Comparison of ENCODE assay signal across 8 mouse cellular contexts in genomic region chr11:69581147-69581688, GRCm38 (mm10). TPM values are rescaled to one million over a fixed set of nuclear protein-coding genes. Genes with fewer than 3 reads are reported as not detected.
DNase-seq lines count a peak whose midpoint lies in the region; ATAC-seq lines count a peak whose summit lies in the region.

No protein-coding gene starts in this region.

- H3K9ac ChIP-seq in intestine, embryonic 16.5 days (ENCODE audit: low read depth, low read length) = peak overlapping the region; percentile 74
- peak overlapping the region; percentile 82 for H3K9ac ChIP-seq in midbrain, embryonic 13.5 days (replicated peaks)

- H3K4me2 ChIP-seq in intestine, embryonic 16.5 days (ENCODE audit: low read depth, low read length) = peak overlapping the region; percentile 68
- peak overlapping the region; percentile 86 for H3K4me2 ChIP-seq in midbrain, embryonic 13.5 days (replicated peaks)

- H3K36me3 ChIP-seq in intestine, embryonic 16.5 days (ENCODE audit: control insufficient read depth, insufficient read depth, low read length) = no peaks in the 10 kb centered on the region
- H3K36me3 ChIP-seq in limb, embryonic 10.5 days = peaks cover 48% of the 10 kb centered on the region
- H3K36me3 ChIP-seq in midbrain, embryonic 13.5 days = peaks cover 3% of the 10 kb centered on the region; the same call in 1 of the 2 replicates

- no peaks in the 10 kb centered on the region for H3K9me3 ChIP-seq in intestine, embryonic 16.5 days (ENCODE audit: control insufficient read depth, low read length)
- no peaks in the 10 kb centered on the region for H3K9me3 ChIP-seq in limb, embryonic 10.5 days (replicated peaks)
- no peaks in the 10 kb centered on the region for H3K9me3 ChIP-seq in midbrain, embryonic 13.5 days

- H3K27me3 ChIP-seq in intestine, embryonic 16.5 days (replicated peaks; ENCODE audit: control insufficient read depth, insufficient read depth, low read length) = no peaks in the 10 kb centered on the region
- H3K27me3 ChIP-seq in limb, embryonic 10.5 days (ENCODE audit: low read depth, poor library complexity, severe bottlenecking) = no peaks in the 10 kb centered on the region
- H3K27me3 ChIP-seq in midbrain, embryonic 13.5 days = no peaks in the 10 kb centered on the region

- peak overlapping the region; percentile 98 for H3K27ac ChIP-seq in intestine, embryonic 16.5 days (ENCODE audit: low read length)
- H3K27ac ChIP-seq in limb, embryonic 10.5 days = peak overlapping the region; percentile 95
- H3K27ac ChIP-seq in midbrain, embryonic 13.5 days = peak overlapping the region; percentile 94

- peaks cover 28% of the 10 kb centered on the region for H3K4me1 ChIP-seq in intestine, embryonic 16.5 days (ENCODE audit: control insufficient read depth, insufficient read depth, low read length)
- peaks cover 36% of the 10 kb centered on the region for H3K4me1 ChIP-seq in limb, embryonic 10.5 days
- peaks cover 39% of the 10 kb centered on the region for H3K4me1 ChIP-seq in midbrain, embryonic 13.5 days (replicated peaks)

- peak overlapping the region; percentile 73 for H3K4me3 ChIP-seq in intestine, embryonic 16.5 days (ENCODE audit: low read length)
- H3K4me3 ChIP-seq in limb, embryonic 10.5 days = peak overlapping the region; percentile 71
- peak overlapping the region; percentile 89 for H3K4me3 ChIP-seq in midbrain, embryonic 13.5 days (replicated peaks)

- WGBS in intestine, embryonic 16.5 days = under 1% methylated on average over 36 of the region's 36 CpGs
- WGBS in limb, embryonic 10.5 days = under 1% methylated on average over 36 of the region's 36 CpGs
- WGBS in midbrain, embryonic 13.5 days = under 1% methylated on average over 36 of the region's 36 CpGs

- ATAC-seq in intestine, embryonic 16.5 days = peak; percentile 80
- ATAC-seq in midbrain, embryonic 13.5 days = peak; percentile 86

- peak; percentile 89 for DNase-seq in layer of hippocampus, adult 11-12 months (ENCODE audit: low spot score)
- DNase-seq in layer of hippocampus, adult 9-10 months (ENCODE audit: low spot score) = no peak
- peak; percentile 91 for DNase-seq in embryo, embryonic 9.5 days (ENCODE audit: extremely low spot score)
- DNase-seq in gastrocnemius, postnatal 4 days (ENCODE audit: low spot score in 2 of 2) = peak; percentile 81 to 89
- peak; percentile 96 for DNase-seq in limb, embryonic 10.5 days (ENCODE audit: low spot score)
- DNase-seq in spleen, adult 12 weeks (ENCODE audit: low spot score) = peak; percentile 85

RNA-seq across cellular contexts. Expression of gene Trp53, which starts 1.1 kb away (rescaled TPM):
- total RNA-seq in gastrocnemius, postnatal 4 days (2021) = 10 to 100 TPM; 51.1 to 51.9 TPM
- polyA plus RNA-seq in intestine, embryonic 16.5 days (2015; fragmentation: Nextera tagmentation; extraction: Ambion mirVana) = 132 and 148 TPM in 2 replicates
- polyA plus RNA-seq in limb, embryonic 10.5 days (2016; fragmentation: Nextera tagmentation; extraction: Ambion mirVana) = 243 and 267 TPM in 2 replicates
- polyA plus RNA-seq in midbrain, embryonic 13.5 days (2015; fragmentation: Nextera tagmentation; extraction: Ambion mirVana) = 84.2 and 93.4 TPM in 2 replicates

RNA-seq across cellular contexts. Expression of gene Wrap53, which starts 1.2 kb away (rescaled TPM):
- 1 to 10 TPM; 6.8 to 7.9 TPM for total RNA-seq in gastrocnemius, postnatal 4 days (2021)
- 24.5 and 26.6 TPM in 2 replicates for polyA plus RNA-seq in intestine, embryonic 16.5 days (2015; fragmentation: Nextera tagmentation; extraction: Ambion mirVana)
- 52.3 and 52.8 TPM in 2 replicates for polyA plus RNA-seq in limb, embryonic 10.5 days (2016; fragmentation: Nextera tagmentation; extraction: Ambion mirVana)
- 24.5 and 26.9 TPM in 2 replicates for polyA plus RNA-seq in midbrain, embryonic 13.5 days (2015; fragmentation: Nextera tagmentation; extraction: Ambion mirVana)

RNA-seq across cellular contexts. Expression of gene Efnb3, which starts 21.2 kb away (rescaled TPM):
- 1 to 10 TPM; 1.9 to 2.7 TPM for total RNA-seq in gastrocnemius, postnatal 4 days (2021)
- polyA plus RNA-seq in intestine, embryonic 16.5 days (2015; fragmentation: Nextera tagmentation; extraction: Ambion mirVana) = 6.3 and 6.8 TPM in 2 replicates
- polyA plus RNA-seq in limb, embryonic 10.5 days (2016; fragmentation: Nextera tagmentation; extraction: Ambion mirVana) = 44.2 and 55.2 TPM in 2 replicates
- polyA plus RNA-seq in midbrain, embryonic 13.5 days (2015; fragmentation: Nextera tagmentation; extraction: Ambion mirVana) = 95.0 and 130 TPM in 2 replicates

RNA-seq across cellular contexts. Expression of gene Atp1b2, which starts 24.5 kb away (rescaled TPM):
- total RNA-seq in gastrocnemius, postnatal 4 days (2021) = 100 to 1,000 TPM; 227 to 249 TPM
- polyA plus RNA-seq in intestine, embryonic 16.5 days (2015; fragmentation: Nextera tagmentation; extraction: Ambion mirVana) = 6.6 and 6.8 TPM in 2 replicates
- polyA plus RNA-seq in limb, embryonic 10.5 days (2016; fragmentation: Nextera tagmentation; extraction: Ambion mirVana) = 1.5 TPM in 2 replicates
- polyA plus RNA-seq in midbrain, embryonic 13.5 days (2015; fragmentation: Nextera tagmentation; extraction: Ambion mirVana) = 23.2 and 24.3 TPM in 2 replicates

RNA-seq across cellular contexts. Expression of gene Dnah2, which starts 32.3 kb away (rescaled TPM):
- under 1 TPM; 0.47 to 0.93 TPM for total RNA-seq in gastrocnemius, postnatal 4 days (2021)
- 0.93 and 1.0 TPM in 2 replicates for polyA plus RNA-seq in intestine, embryonic 16.5 days (2015; fragmentation: Nextera tagmentation; extraction: Ambion mirVana)
- 1.0 and 1.3 TPM in 2 replicates for polyA plus RNA-seq in limb, embryonic 10.5 days (2016; fragmentation: Nextera tagmentation; extraction: Ambion mirVana)
- polyA plus RNA-seq in midbrain, embryonic 13.5 days (2015; fragmentation: Nextera tagmentation; extraction: Ambion mirVana) = 2.2 and 2.7 TPM in 2 replicates
